Mouse (Mus musculus) frontal cortex, postnatal 36 days (tissue): ENCODE results near the gene Vps18.

Experiments
- DNase-seq, 2 experiments: peaks; one replicate each; pipeline ENCODE4 v3.0.0; 2022; ENCODE audit warnings: low spot score in 2 of 2

Gene Vps18

GRCm38 (mm10) chr2:119321771-119322586 is 33.4 kb downstream of the Vps18 start:
- no peak for DNase-seq

GRCm38 (mm10) chr2:119322587-119323300 is 34.2 kb downstream of the Vps18 start:
- DNase-seq, result peak in 1 of 2 experiments; percentile 74

- DNase-seq, result no peak
Measured at GRCm38 (mm10) chr2:119323866-119324575, 35.5 kb downstream of the Vps18 start.

- DNase-seq, result no peak
Measured at GRCm38 (mm10) chr2:119324576-119325318, 36.2 kb downstream of the Vps18 start.

- DNase-seq, result no peak
Measured at GRCm38 (mm10) chr2:119325568-119326143, 37.1 kb downstream of the Vps18 start, which contains the start of gene Dll4. Gene Dll4, plus strand, starts transcription at chr2:119325784.

- no peak for DNase-seq
Measured at GRCm38 (mm10) chr2:119326161-119327101, 37.9 kb downstream of the Vps18 start.

- peak in 1 of 2 experiments; percentile 14 for DNase-seq
Measured at GRCm38 (mm10) chr2:119327102-119327480, 38.6 kb downstream of the Vps18 start.

- no peak for DNase-seq
Measured at GRCm38 (mm10) chr2:119327942-119328526, 39.5 kb downstream of the Vps18 start.

GRCm38 (mm10) chr2:119328546-119328945 is 40.0 kb downstream of the Vps18 start:
- no peak for DNase-seq

- no peak for DNase-seq
Measured at GRCm38 (mm10) chr2:119329123-119329817, 40.7 kb downstream of the Vps18 start.

GRCm38 (mm10) chr2:119330795-119331194 is 42.3 kb downstream of the Vps18 start:
- no peak for DNase-seq

- no peak for DNase-seq
Measured at GRCm38 (mm10) chr2:119332177-119332661, 43.7 kb downstream of the Vps18 start.

GRCm38 (mm10) chr2:119334135-119334534 is 45.6 kb downstream of the Vps18 start:
- no peak for DNase-seq

GRCm38 (mm10) chr2:119334964-119335525 is 46.5 kb downstream of the Vps18 start:
- no peak for DNase-seq

GRCm38 (mm10) chr2:119335535-119335934 is 47.0 kb downstream of the Vps18 start:
- no peak for DNase-seq

GRCm38 (mm10) chr2:119336002-119336401 is 47.5 kb downstream of the Vps18 start:
- no peak for DNase-seq

- DNase-seq, result no peak
Measured at GRCm38 (mm10) chr2:119336470-119336869, 47.9 kb downstream of the Vps18 start.

- peak; percentile 74 to 81 for DNase-seq
Measured at GRCm38 (mm10) chr2:119337425-119338265, 49.1 kb downstream of the Vps18 start.
